ENCODE assay signal across 9 mouse cellular contexts in the genomic region with DNA sequence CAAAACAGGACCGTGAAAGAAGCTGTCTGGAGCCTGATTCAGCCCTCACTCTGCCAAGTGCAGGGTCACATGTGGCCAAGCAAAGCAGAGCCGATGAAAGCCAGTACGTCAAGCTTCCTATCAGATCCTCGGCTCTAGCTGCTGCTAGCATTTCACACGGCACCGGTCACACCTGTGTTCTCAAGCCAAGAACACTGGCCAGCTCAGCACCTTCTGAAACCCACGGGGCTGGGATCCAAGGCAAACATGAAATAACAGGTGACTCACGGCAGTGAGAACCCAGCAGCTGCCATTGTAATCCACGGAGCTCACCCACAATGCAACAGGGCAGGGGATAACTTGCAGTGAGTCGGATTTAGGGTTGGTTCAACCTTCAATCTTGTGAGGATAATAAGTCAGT.
DNase-seq lines count a peak whose midpoint lies in the region; ATAC-seq and TF ChIP-seq lines count a peak whose summit lies in the region.
"Had no signal": no experiment of that assay in that cellular context is flagged by ENCODE, and none has a peak within 500 bp of the region (broad histone marks: within the 10 kb centered on the region; RNA-seq: fewer than 3 reads in every experiment).

No protein-coding gene starts in this region.

- no peak for TF ChIP-seq POLR2A in liver, adult 2 months (IDR thresholded peaks at IDR 0.05; ENCODE audit: extremely low read depth, insufficient read depth, low read length)

- ATAC-seq in liver, postnatal 0 days: no peak
- peak; percentile 98 for ATAC-seq in stomach, postnatal 0 days (ENCODE audit: low FRiP score, low TSS enrichment)
- ATAC-seq in liver, embryonic 11.5 days (replicated peaks; ENCODE audit: low FRiP score): no peak

- intact Hi-C loops in left cerebral cortex, postnatal 10 days (cut with DNase I): no loop called here
- intact Hi-C loops in left cerebral cortex, postnatal 25 days (cut with DNase I): no loop called here

- H3K9me3 ChIP-seq in liver, postnatal 0 days (ENCODE audit: low read length): no peaks in the 10 kb centered on the region
- no peaks in the 10 kb centered on the region for H3K9me3 ChIP-seq in stomach, postnatal 0 days (ENCODE audit: control insufficient read depth, low read length)
- no peaks in the 10 kb centered on the region for H3K9me3 ChIP-seq in liver, embryonic 11.5 days (ENCODE audit: control insufficient read depth, low read length)
- H3K9me3 ChIP-seq: lung, embryonic 15.5 days had no signal

- 18% methylated on average over 10 of the region's 10 CpGs for WGBS in liver, adult 2 months
- WGBS in liver, postnatal 0 days (ENCODE audit: insufficient replicate concordance): 64% methylated on average over 10 of the region's 10 CpGs
- WGBS in stomach, postnatal 0 days: 36% methylated on average over 10 of the region's 10 CpGs
- WGBS in liver, embryonic 11.5 days: 78% methylated on average over 10 of the region's 10 CpGs

- no peak overlapping the region for H3K27ac ChIP-seq in liver, adult 2 months (replicated peaks; ENCODE audit: insufficient read depth, low read depth, low read length)
- no peak overlapping the region for H3K27ac ChIP-seq in liver, postnatal 0 days (ENCODE audit: low read depth)
- no peak overlapping the region for H3K27ac ChIP-seq in stomach, postnatal 0 days (replicated peaks)
- H3K27ac ChIP-seq in liver, embryonic 11.5 days (ENCODE audit: low read depth, low read length): no peak overlapping the region
- H3K27ac ChIP-seq: lung, embryonic 15.5 days had no signal

- DNase-seq in liver, adult 2 months (ENCODE audit: extremely low read depth, low read depth, low spot score): peak; percentile 98
- no peak for DNase-seq in liver, postnatal 0 days
- DNase-seq in cerebellum, postnatal 36 days: peak; percentile 69 to 74
- peak; percentile 69 to 72 for DNase-seq in kidney, adult 8-10 months
- peak; percentile 90 for DNase-seq in stomach, postnatal 0 days (ENCODE audit: low spot score)
- DNase-seq in left cerebral cortex, postnatal 10 days (ENCODE audit: extremely low spot score in 1 of 2, low spot score in 2 of 2): no peak
- DNase-seq in left cerebral cortex, postnatal 25 days (ENCODE audit: low spot score in 2 of 2): no peak
- no peak for DNase-seq in liver, embryonic 11.5 days (ENCODE audit: low spot score)

- H3K4me2 ChIP-seq in liver, postnatal 0 days (ENCODE audit: low read depth, low read length): no peak overlapping the region
- no peak overlapping the region for H3K4me2 ChIP-seq in stomach, postnatal 0 days (replicated peaks; ENCODE audit: low read depth)
- H3K4me2 ChIP-seq in liver, embryonic 11.5 days: no peak overlapping the region
- H3K4me2 ChIP-seq: lung, embryonic 15.5 days had no signal

- peaks cover 3% of the 10 kb centered on the region for H3K4me1 ChIP-seq in liver, adult 2 months (ENCODE audit: control insufficient read depth, insufficient read depth, low read length)
- peaks cover 3% of the 10 kb centered on the region; the same call in 1 of the 2 replicates for H3K4me1 ChIP-seq in liver, postnatal 0 days (ENCODE audit: insufficient read depth)
- no peaks in the 10 kb centered on the region for H3K4me1 ChIP-seq in stomach, postnatal 0 days (replicated peaks; ENCODE audit: control insufficient read depth, insufficient read depth)
- no peaks in the 10 kb centered on the region for H3K4me1 ChIP-seq in liver, embryonic 11.5 days (replicated peaks; ENCODE audit: control insufficient read depth, insufficient read depth, low read length)
- H3K4me1 ChIP-seq: lung, embryonic 15.5 days had no signal

- TF ChIP-seq CTCF in liver, adult 2 months (IDR thresholded peaks at IDR 0.05; ENCODE audit: low read depth, low read length): no peak
- no peak for TF ChIP-seq CTCF in liver, postnatal 0 days (IDR thresholded peaks at IDR 0.05; ENCODE audit: low read depth)
- TF ChIP-seq CTCF in stomach, postnatal 0 days (IDR thresholded peaks at IDR 0.05; ENCODE audit: low read depth): no peak

- no peaks in the 10 kb centered on the region for H3K27me3 ChIP-seq in liver, adult 2 months (ENCODE audit: control insufficient read depth, insufficient read depth, low read length)
- H3K27me3 ChIP-seq in liver, postnatal 0 days (ENCODE audit: insufficient read depth, low read length): no peaks in the 10 kb centered on the region
- no peaks in the 10 kb centered on the region for H3K27me3 ChIP-seq in stomach, postnatal 0 days (ENCODE audit: control insufficient read depth, insufficient read depth, low read length)
- H3K27me3 ChIP-seq in liver, embryonic 11.5 days (replicated peaks; ENCODE audit: control insufficient read depth, insufficient read depth, low read length): no peaks in the 10 kb centered on the region
- H3K27me3 ChIP-seq: lung, embryonic 15.5 days had no signal

- no peaks in the 10 kb centered on the region for H3K79me2 ChIP-seq in liver, adult 2 months (ENCODE audit: control insufficient read depth, insufficient read depth, low read length)

- TF ChIP-seq EP300 in liver, postnatal 0 days (IDR thresholded peaks at IDR 0.05; ENCODE audit: low read depth): no peak
- TF ChIP-seq EP300 in stomach, postnatal 0 days (optimal IDR thresholded peaks at IDR 0.05): no peak

- H3K4me3 ChIP-seq in liver, adult 2 months (ENCODE audit: insufficient read depth, low read depth, low read length): no peak overlapping the region
- H3K4me3 ChIP-seq in liver, postnatal 0 days (ENCODE audit: low read depth, low read length): no peak overlapping the region
- H3K4me3 ChIP-seq in stomach, postnatal 0 days (ENCODE audit: low read depth, low read length): no peak overlapping the region
- H3K4me3 ChIP-seq in liver, embryonic 11.5 days (ENCODE audit: low read depth, low read length): no peak overlapping the region
- H3K4me3 ChIP-seq: lung, embryonic 15.5 days had no signal

- H3K36me3 ChIP-seq in liver, adult 2 months (ENCODE audit: control insufficient read depth, insufficient read depth, low read length): no peaks in the 10 kb centered on the region
- H3K36me3 ChIP-seq in liver, postnatal 0 days (replicated peaks; ENCODE audit: insufficient read depth, low read length): no peaks in the 10 kb centered on the region
- no peaks in the 10 kb centered on the region for H3K36me3 ChIP-seq in stomach, postnatal 0 days (ENCODE audit: control insufficient read depth, insufficient read depth, low read length)
- H3K36me3 ChIP-seq in liver, embryonic 11.5 days (ENCODE audit: control insufficient read depth, insufficient read depth, low read length): no peaks in the 10 kb centered on the region
- H3K36me3 ChIP-seq: lung, embryonic 15.5 days had no signal

- H3K9ac ChIP-seq in liver, adult 2 months (ENCODE audit: low read depth, low read length): no peak overlapping the region
- H3K9ac ChIP-seq in liver, postnatal 0 days (replicated peaks): no peak overlapping the region
- no peak overlapping the region for H3K9ac ChIP-seq in stomach, postnatal 0 days (ENCODE audit: low read length)
- no peak overlapping the region for H3K9ac ChIP-seq in liver, embryonic 11.5 days (ENCODE audit: low read depth, low read length)
- H3K9ac ChIP-seq: lung, embryonic 15.5 days had no signal

Comparison
In these comparisons a context has a peak if more than half of its experiments do, and no peak if none do; other contexts are left out.
1. DNase-seq: peak in liver, adult 2 months (single experiment), cerebellum, postnatal 36 days (2 of 2), kidney, adult 8-10 months (2 of 2) and stomach, postnatal 0 days (single experiment); none in liver, postnatal 0 days (single experiment), left cerebral cortex, postnatal 10 days (0 of 2), left cerebral cortex, postnatal 25 days (0 of 2) and liver, embryonic 11.5 days (single experiment).